Mouse (Mus musculus): Measurements from ENCODE around the gene Uox.

Uox gene

DNA sequence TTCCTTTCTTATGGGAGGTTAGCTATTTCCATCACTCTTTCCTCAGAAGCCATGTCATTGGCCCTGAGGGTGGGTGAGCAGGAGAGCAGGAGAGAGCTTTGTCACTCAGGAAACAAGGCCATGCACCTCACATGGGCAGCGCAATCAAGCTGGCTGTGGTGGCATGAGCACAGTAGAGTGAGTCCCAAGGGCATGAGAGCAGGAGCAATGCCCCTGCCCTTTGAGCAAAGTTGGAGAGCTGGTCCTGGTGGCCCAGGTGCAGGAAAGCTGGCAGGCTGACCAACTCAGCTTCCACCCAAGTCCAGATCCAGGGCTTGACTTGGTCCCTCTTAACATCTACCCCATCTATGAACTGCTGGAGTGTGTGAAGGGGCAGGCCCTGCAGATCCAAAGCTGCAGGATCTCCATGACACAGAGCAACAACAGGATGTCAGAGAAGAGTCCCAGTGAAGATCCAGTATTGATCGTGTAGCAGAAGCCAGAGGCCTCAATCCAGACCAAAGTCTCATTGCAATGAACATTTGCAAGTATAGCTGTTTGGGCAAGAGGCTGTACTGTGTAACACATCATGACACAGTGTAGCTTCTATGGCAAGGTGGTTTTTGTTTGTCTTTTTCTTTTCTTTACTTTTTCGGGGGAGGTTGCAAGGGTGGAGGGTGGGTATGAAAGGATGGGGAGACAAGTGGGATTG, 10.0 kb downstream of the Uox start:
- in situ Hi-C loops (cut with MseI, MboI) = no loop called here

DNA sequence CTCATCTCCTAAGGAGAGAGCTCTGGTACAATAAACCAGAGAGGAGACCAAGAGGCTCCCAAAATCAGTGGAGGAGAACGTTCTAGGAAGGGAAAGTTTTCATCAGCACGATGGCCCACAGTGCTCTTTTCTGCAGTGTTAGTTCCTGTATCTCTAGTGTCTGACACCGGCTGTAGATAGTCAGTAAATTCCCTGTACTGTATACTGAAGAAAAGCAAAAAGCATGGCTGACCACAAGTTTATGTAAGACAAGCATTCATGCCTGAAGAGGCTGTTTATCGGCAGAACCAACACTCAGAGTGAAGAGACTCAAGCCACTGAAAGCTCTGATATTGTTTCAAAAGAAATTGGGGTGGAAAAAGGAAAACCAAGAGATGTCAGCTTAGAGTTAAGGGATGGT, 13.3 kb downstream of the Uox start:
- in situ Hi-C loops (cut with MseI, MboI) = no loop called here

DNA sequence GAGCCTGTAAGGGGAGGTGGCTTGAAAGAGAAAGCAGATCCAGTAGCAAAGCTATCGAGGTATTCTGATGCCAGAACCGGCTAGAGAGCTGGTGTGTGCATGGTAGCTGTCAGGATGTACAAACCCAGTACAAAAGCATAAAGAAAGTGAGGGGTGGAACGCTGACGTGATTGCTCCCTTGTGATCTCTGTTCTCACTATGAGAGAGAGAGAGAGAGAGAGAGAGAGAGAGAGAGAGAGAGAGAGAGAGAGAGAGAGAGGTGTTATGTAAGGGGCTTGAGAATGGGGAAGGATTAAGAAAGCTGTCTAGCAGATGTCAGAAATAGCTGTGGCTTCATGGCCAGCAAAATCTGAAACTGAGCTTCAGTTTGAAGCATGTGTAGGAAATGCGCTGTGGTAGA, 13.7 kb downstream of the Uox start:
- in situ Hi-C loops (cut with MseI, MboI) = no loop called here

DNA sequence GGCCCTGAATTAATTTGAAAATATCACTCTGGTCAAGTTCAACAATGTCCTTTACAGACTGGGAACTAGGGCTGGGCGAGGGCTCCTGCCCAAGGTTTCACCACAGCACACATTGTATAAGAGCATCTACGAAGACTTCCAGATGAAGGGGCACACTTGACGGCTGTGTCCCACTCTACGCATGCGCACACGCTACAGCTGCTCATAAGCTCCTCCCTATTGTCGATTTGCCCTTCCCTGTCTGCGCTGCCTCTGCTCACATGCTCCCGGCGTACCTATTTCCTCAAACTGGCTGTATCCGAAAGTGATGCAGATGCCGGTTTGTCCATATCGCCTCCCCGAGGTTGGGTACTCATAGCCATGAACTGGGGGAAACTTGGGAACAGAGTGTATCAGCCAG, 16.4 kb downstream of the Uox start:
- in situ Hi-C loops (cut with MseI, MboI) = no loop called here

DNA sequence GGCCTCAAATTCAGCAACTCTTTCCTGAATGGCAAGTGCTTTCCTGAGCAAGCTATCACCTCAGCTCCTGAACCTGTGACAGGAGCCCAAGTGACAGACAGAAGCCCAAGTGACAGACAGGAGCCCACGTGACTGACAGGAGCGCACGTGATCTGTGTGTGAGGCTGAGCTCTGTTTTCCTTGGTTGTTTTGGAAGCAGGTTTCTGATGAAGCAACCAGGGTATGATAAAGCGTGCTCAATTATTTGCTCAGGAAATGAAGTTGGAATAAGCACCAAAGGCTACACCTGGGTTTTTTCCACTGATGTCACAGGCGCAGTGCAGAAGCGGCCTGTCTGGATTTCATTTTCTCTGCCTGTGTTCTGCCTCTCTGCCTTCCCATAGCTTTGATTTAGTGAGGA, 19.3 kb downstream of the Uox start:
- in situ Hi-C loops (cut with MseI, MboI) = no loop called here

DNA sequence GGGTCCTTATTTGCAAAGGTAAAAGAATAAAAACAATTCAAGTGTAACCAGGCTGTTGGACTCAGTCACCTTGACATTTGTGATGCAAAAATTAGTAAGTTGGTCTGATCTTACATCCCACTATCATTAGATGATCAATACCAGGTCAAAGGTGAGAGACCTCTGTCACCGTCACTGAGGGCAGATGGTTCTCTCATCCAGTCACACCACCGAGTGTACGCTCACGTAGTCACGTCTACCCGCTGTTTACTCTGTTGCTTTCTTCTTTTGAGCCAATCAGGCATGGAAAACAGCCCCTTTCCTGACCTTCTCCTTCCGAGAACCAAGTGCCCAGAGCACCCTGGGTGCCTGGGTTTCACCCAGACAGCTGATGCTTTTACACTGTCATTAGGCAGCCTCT, 20.9 kb downstream of the Uox start:
- in situ Hi-C loops (cut with MseI, MboI) = no loop called here

DNA sequence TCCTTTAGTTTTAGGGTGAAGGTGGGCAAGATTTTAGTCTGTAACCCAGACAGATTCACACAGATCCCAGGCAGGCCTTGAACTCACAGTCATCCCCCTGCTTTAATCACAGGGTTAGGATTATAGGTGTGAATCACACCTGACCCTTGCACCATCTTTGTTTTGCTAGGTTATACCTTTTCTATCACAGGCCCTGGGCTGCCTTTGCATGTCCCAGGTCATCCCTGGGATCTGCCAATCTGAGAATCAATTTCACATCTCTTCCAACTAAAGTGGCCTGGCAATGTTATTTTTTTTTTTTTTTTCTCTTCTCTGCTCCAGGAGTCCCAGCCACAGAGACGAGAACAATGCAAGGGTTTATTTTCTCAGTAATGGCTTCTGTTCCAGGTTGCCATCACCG, 21.4 kb downstream of the Uox start:
- in situ Hi-C loops (cut with MseI, MboI) = no loop called here

DNA sequence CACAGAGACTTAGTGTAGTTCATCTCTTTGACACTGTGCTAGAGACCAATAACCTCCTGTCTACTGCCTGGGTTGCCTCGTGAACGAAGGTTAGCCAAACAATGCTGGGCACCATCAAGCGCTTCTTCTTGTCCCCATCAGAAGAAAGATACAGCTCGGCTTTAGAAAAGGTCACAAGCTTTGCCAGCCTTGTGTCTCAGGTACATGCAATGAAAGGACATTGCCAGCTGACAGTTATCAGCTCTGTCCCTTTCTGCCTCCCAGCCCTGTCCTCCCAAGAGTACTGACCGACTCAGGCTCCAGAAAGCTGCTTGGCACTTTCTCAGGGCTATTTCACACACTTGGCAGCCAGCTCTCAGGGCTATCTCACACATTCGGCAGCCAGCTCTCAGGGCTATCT, 25.2 kb downstream of the Uox start:
- in situ Hi-C loops (cut with MseI, MboI) = no loop called here

DNA sequence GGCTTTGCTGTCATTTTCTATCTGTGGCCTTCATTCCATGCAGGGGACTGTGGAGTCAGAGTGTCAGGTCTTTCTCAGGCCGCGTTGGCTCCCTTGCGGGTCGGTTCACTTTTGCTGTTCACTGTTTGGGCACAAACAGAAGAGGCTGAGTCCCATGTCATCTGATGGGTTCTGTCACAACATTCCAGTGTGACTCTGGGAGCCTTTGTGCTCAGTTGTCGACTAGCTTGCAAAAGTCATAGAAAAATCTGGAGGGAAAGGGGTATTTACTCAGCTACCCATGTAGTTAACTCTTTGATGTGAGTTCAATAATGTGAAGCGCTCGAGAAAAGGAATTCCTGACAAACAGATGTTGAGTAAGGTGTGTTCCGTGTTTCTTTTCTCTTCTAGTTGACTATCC, 26.2 kb downstream of the Uox start:
- in situ Hi-C loops (cut with MseI, MboI) = no loop called here

DNA sequence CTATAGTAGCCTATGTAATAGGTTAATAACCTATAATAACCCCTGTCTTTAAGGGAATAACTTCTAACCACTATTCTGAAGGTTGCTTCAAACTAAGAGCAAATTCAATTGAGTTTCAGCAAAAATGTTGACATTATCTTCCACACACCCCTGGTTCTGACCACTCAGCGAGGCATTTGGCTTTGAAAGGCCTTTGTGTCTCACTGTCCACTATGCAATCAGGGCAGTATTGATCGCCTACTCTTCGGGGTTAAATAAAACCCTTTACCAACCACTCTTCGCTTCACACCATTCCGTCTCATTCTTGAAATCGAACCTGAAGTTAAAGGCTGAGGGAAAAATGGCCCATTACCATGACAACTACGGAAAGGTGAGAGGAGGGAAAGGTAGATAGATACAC, 26.6 kb downstream of the Uox start:
- in situ Hi-C loops (cut with MseI, MboI) = no loop called here

DNA sequence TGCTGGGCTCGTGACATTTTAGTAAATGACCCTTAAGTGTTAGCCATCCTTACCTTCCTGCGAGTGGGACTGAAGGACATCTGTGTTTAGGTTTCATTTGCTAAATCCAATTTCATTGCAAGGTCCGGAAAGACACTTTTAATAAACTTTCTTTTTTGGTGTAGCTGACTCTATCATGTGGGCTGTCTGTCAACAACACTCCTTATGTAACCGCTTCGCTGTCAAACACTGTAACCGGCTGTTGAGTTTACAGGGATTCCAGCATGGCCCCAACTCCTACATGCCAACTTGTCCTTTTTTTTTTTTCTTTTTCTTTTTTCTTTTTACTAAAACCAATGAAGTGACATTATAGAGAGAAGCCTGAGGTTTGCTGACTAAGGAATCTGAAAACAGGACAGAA, 28.2 kb downstream of the Uox start:
- in situ Hi-C loops (cut with MseI, MboI) = no loop called here

DNA sequence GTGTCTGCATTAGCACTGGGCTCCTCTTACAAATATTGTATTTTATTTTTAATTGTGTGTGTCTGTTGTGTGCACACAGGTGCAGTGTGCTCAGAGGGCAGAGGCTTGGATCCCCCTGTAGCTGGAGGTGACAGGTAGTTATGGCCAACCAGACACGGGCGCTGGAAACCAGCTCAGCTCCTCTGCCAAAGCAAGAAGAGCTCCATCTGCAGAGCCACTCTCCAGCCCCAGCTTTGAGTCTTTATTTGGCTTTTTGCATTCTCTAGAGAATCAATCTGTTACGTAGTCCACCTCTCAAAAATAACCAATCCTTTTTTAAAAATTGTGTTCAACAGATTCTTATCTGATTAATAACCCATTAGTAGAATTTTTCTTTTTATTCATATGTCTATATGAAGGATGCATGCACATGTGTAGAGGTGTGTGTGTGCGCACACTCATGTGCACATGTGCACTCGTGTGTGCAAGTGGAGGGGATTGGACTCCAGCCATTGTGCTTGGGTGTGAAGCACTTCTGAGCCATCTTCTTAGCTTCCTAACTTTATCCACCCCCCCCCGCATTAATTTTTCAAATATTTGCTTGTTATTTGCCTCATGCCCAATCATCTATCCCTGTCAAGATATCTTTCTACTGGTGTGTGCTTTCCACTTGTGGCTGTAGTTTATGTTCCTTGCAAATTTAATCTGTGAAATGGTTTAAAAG, 29.1 kb downstream of the Uox start:
- in situ Hi-C loops (cut with MseI, MboI) = no loop called here

DNA sequence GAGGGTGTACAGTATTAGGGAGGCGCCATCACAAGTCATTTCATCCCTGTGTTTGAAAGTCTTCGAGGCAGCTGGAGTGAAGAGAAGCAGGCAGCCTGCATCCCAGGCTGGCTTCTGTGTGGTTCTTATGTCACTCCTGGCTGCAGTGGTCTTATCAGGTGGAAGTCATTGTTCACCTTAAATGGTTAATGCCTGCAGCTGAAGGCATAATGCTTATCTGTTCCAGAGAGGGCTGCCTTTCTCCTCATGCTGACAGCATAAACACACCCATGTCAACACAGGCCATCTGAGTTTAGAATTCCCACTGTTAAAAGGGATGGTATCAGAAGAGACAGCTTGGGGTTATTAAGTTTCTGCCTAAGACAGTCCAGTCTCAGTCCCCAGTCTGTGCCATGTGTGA, 31.0 kb downstream of the Uox start:
- in situ Hi-C loops (cut with MseI, MboI) = no loop called here

DNA sequence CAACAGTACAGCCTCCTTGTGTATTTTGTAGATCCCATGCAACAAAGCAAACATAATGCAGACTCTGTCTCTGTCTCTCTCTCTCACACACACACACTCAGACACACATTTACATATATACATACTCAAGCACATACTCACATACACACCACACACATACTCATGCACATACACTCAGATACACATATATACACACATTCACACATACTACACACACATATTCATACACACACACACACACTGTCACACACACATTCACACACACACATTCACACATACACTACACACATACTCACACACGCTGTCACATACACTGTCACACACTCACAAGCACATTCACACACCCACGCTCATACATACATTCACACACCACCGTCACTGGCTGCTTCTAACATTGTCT, 32.3 kb downstream of the Uox start:
- in situ Hi-C loops (cut with MseI, MboI) = no loop called here

DNA sequence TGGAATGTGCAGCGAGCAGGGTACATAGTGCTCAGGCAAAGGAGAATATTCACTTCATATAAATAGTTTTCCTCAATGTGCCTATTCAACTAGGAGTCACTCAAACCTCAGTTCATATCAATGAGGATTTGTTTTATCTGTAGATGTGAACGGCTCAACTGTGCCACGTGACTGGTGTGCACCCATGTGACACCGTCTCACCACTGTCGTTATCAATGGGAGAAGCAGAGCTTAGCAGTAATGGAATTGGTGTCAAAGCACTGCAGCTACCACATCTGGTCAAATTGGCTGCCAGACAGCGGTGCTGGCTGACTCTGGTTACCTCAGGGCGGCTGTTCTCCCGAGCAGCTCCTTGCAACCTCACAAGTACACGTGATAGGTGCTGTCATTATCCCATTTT, 34.4 kb downstream of the Uox start:
- in situ Hi-C loops (cut with MseI, MboI) = no loop called here

DNA sequence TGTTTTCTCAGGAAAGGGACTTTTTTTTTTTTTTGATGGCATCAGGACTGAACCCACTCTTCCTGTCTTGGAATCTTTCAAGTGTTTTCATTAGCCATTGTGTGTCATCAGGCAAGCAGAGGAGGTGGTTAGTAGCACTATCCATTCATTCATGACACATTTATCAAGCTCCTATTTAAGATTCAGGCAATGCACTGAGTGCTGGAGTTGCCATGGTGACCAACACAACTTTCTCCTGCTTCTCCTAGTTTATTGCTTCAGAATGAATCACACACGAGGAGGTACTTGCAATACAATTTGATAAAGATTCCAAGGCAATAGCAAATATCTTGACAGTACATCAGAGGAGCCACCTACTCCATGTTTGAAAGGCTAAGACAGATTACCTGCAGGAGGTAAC, 37.1 kb downstream of the Uox start:
- in situ Hi-C loops (cut with MseI, MboI) = no loop called here

DNA sequence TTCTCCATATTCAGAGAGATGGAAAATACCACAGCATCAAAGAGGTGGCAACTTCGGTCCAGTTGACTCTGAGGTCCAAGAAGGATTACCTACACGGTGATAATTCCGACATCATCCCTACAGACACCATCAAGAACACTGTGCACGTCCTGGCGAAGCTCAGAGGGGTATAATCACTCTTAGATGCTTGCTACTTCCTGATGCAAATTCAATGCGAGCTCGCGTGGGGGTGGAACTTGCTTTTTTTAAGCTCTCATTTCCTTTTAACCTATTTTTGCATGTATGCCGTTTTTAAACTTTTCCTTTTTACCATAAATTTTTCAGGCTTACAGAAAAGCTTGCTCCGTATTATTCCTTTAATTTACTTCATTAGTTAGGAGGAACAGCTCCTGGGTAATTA, 40.1 kb downstream of the Uox start:
- in situ Hi-C loops (cut with MseI, MboI) = no loop called here

DNA sequence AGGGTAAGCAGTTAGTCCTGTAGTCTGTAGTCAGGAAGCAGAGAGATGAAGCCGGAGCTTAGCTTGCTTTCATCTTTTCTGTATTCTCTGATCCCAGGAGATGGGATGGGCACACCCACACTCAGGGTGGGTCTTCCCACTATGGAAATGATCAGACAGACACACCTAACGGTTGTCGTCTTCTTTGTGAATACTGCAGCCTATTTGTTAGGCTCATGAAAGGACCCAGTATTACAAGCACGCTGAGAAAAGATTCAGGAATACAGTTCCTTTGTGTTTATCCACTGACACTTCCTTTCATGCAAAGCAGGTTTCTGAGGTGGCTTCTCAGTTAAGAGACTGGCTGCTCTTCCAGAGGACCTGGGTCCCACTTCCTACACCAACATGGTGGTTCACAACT, 41.0 kb downstream of the Uox start:
- in situ Hi-C loops (cut with MseI, MboI) = no loop called here

DNA sequence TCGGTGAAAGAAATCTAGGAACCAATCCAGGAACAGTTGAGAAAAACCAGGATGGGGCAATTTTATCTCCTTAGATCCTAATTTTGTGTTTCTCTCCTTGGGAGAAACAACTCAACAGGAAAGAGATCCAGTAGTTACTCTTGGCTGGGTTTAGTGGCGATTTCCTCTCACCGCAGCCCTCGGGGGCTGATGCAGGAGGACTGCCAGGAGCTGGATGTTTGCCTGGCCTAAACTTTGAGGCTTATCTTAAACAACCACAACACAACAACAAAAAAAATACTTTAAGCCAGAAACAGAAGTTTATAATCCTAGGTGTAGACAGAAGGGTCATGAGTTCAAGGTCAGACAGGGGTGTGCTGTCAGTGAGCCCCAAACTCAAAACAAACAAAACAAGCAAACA, 41.6 kb downstream of the Uox start:
- in situ Hi-C loops (cut with MseI, MboI) = no loop called here

DNA sequence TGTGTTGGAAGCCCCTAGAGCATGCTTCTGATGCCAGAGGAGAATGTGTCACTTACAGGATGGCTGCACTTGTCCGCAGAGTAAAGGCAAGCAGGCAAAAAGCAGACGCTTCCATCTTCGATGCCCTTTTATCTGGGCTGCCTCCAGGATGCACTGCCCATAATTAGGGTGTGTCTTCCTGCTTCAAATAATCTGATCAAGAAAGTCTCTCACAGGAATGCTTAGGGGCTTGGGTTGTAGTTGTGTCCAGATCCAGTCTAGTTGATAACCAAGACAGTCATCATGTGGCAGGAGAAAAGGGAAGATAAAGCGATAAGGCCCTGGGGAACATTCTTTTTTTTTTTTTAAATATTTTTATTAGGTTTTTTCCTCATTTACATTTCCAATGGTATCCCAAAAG, 45.3 kb downstream of the Uox start, which contains the start of gene Dnase2b:
TSS of gene Dnase2b (minus strand) at position 101 of the 400 bp plus-strand sequence.
- in situ Hi-C loops (cut with MseI, MboI) = no loop called here

DNA sequence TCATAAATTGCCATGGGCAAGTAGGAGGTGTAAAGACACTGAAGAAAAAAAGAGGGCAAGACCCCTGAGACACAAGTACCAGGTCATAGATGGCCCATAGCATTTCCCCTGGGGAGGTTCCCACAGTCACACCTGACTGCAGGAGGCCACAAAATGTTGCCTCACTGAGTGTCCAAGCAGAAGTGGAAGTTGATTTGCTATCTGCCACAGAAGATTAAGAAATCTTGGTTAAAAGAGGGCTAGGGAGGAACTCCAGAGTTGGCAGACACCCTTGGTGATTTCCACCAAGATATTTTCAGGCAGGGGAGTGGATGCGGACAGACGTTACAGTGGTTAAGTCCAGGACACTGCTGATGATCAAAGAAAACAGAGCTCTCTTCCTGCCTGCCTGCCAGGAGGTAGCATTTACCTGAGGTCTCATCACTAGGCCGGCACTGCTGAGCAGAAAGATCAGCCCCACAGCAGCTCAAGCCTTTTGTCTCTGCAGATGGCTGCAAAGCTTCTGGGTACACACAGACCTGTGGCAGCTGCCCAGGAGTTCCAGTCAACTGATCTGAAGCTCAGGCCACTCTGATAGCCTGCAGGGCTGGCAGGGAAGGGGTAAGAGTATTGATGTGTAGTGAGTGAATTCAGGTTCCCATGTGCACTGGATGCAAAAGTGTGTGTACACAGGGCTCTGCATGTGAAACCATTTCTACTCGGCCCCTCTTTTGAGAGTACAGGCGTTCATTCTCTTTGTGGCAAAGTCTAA, 46.5 kb downstream of the Uox start:
- in situ Hi-C loops (cut with MseI, MboI) = no loop called here

DNA sequence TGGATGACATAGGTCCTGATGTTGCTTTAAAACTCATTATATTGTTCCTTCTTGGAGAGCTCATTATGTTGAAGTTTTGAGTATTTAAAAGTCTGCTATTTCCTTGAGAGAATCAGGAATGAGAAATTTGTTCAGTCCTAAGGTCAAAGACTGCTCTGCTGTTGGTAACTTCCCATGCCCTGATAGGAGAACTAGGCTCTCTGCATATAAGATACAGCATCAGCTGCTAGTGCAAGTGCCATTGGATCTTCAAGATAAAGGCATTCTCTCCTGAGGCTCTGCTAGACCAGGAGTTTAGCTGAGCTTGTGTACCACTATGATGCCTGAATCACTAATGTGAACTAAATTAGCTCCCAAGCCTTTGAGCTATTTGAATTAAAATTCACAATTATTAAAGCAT, 47.7 kb downstream of the Uox start:
- in situ Hi-C loops (cut with MseI, MboI) = no loop called here

DNA sequence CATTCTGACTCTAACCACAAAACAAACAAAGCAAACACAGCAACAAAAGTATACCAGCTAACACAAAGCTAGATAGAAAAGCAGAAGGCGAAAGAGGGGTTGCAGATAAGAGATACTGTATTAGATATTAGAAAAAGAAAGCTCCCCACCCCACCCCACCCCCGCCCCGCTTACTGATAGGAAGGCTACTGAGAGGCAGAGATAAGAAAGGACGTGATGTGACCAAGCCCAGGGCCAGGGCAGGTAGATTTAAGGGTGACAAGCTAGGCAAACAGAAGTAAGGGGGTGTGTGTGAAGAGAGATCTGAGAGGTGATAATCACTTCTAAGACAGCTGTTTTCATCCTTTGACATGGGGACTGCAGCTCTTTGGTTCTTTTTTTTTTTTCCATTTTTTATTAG, 48.1 kb downstream of the Uox start:
- in situ Hi-C loops (cut with MseI, MboI) = no loop called here
